Comparison of ENCODE assay signal across 22 mouse cellular contexts in the genomic region with DNA sequence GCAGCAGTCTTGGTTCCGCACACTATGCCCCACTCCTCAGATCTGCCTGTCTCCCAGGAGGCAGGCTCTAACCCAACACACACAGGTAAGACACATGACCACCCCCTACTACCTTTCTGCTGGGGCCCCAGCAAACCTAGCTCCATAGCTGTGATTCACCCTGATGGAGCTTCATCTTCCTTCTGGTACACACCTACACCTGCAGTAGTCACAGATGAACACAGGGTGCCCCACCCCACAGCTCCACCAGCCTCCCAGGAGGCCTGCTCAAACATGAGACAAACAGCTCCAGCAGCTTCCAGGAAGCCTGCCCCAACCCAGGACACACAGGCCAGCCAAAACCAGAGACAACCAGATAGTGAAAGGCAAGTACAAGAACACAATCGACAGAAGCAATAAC. TPM values are rescaled to one million over a fixed set of nuclear protein-coding genes. Genes with fewer than 3 reads are reported as not detected.
"Had no signal": no experiment of that assay in that cellular context is flagged by ENCODE, and none has a peak within 500 bp of the region (broad histone marks: within the 10 kb centered on the region; RNA-seq: fewer than 3 reads in every experiment).

No protein-coding gene starts in this region.

- ATAC-seq: liver, postnatal 0 days; lung, postnatal 0 days; midbrain, embryonic 13.5 days; midbrain, embryonic 15.5 days had no signal

- H3K9ac ChIP-seq: liver, embryonic 15.5 days; liver, postnatal 0 days; lung, embryonic 15.5 days; midbrain, embryonic 13.5 days; midbrain, embryonic 15.5 days; neural tube, embryonic 13.5 days; neural tube, embryonic 15.5 days; stomach, embryonic 15.5 days had no signal

- H3K4me3 ChIP-seq: liver, embryonic 15.5 days; lung, embryonic 15.5 days; megakaryocyte, embryonic 14.5 days; midbrain, embryonic 13.5 days; midbrain, embryonic 15.5 days; neural tube, embryonic 13.5 days; neural tube, embryonic 15.5 days; stomach, embryonic 15.5 days had no signal

- H3K4me2 ChIP-seq: liver, embryonic 15.5 days; lung, embryonic 15.5 days; midbrain, embryonic 11.5 days; midbrain, embryonic 13.5 days; midbrain, embryonic 15.5 days; neural tube, embryonic 13.5 days; neural tube, embryonic 15.5 days; stomach, embryonic 15.5 days had no signal

- H3K9me3 ChIP-seq: liver, embryonic 15.5 days; lung, embryonic 15.5 days; megakaryocyte, embryonic 14.5 days; midbrain, embryonic 13.5 days; midbrain, embryonic 15.5 days; neural tube, embryonic 13.5 days; neural tube, embryonic 15.5 days; stomach, embryonic 15.5 days had no signal

- H3K27me3 ChIP-seq: liver, embryonic 15.5 days; lung, embryonic 15.5 days; megakaryocyte, embryonic 14.5 days; midbrain, embryonic 13.5 days; midbrain, embryonic 15.5 days; neural tube, embryonic 13.5 days; neural tube, embryonic 15.5 days; stomach, embryonic 15.5 days had no signal

- H3K27ac ChIP-seq: liver, embryonic 15.5 days; lung, embryonic 15.5 days; macrophage; midbrain, embryonic 13.5 days; midbrain, embryonic 15.5 days; neural tube, embryonic 13.5 days; neural tube, embryonic 15.5 days; stomach, embryonic 15.5 days had no signal

- H3K4me1 ChIP-seq: liver, embryonic 15.5 days; lung, embryonic 15.5 days; megakaryocyte, embryonic 14.5 days; midbrain, embryonic 13.5 days; midbrain, embryonic 15.5 days; neural tube, embryonic 13.5 days; neural tube, embryonic 15.5 days; stomach, embryonic 15.5 days had no signal

- H3K36me3 ChIP-seq: liver, embryonic 15.5 days; lung, embryonic 15.5 days; midbrain, embryonic 13.5 days; midbrain, embryonic 15.5 days; neural tube, embryonic 13.5 days; neural tube, embryonic 15.5 days; stomach, embryonic 15.5 days had no signal

- DNase-seq: liver, postnatal 0 days; lung, adult 2 months; lung, postnatal 14 days; lung, postnatal 36 days; right cerebral cortex, postnatal 14 days; thymus, adult 18-20 months; thymus, postnatal 14 days; thymus, postnatal 36 days had no signal

RNA-seq across cellular contexts. Expression of gene Tc2n, which starts 50.8 kb away (rescaled TPM):
- total RNA-seq: megakaryocyte progenitor cell, adult 5-6 weeks; monocyte, adult 5-6 weeks had no signal
- polyA plus RNA-seq: macrophage; neural tube, embryonic 11.5 days had no signal
